Comparison of ENCODE assay signal across 12 mouse cellular contexts in the genomic region with DNA sequence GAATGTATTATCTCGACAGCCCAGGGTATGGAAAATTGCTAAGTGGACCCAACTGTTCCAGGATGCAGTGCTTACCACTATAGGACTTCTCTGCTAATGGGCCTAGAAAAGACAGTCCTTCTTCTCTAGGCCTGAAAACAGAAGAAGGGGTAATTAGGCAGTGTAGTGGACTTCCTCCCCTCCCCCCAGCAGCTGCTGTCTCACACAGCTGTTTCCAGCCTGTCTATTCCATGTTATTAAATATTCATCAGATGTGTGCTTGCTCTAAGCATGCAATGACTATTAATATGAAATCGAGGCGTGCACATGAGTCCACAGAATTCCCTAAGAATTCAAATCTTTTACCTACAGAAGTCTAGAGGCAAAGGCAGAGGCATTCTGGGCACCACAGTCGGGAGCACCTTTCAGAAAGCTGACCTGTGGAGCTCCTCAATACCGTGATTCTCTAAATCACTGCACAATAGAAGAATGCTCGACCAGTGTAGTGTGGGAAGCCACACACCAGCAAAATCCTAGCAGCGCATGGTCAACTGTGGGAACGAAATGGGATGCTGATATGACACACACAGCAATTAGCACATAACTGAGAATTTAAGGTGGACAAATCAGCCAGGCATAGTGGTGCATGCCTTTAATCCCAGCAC. TPM values are rescaled to one million over a fixed set of nuclear protein-coding genes. Genes with fewer than 3 reads are reported as not detected.
A peak's percentile ranks its signal among the peaks of the same experiment; 100 is the strongest.
DNase-seq lines count a peak whose midpoint lies in the region; ATAC-seq and TF ChIP-seq lines count a peak whose summit lies in the region.
"Had no signal": no experiment of that assay in that cellular context is flagged by ENCODE, and none has a peak within 500 bp of the region (broad histone marks: within the 10 kb centered on the region; RNA-seq: fewer than 3 reads in every experiment).

No protein-coding gene starts in this region.

- no peaks in the 10 kb centered on the region for H3K27me3 ChIP-seq in heart, embryonic 14.5 days (ENCODE audit: control insufficient read depth, insufficient read depth, low read length)
- H3K27me3 ChIP-seq in hindbrain, embryonic 10.5 days (ENCODE audit: insufficient read depth, poor library complexity, severe bottlenecking), result no peaks in the 10 kb centered on the region
- no peaks in the 10 kb centered on the region for H3K27me3 ChIP-seq in neural tube, embryonic 13.5 days
- H3K27me3 ChIP-seq: CH12.LX; embryonic facial prominence, embryonic 13.5 days had no signal

- no peak for DNase-seq in heart, postnatal 36 days
- peak; percentile 12 for DNase-seq in lung, postnatal 14 days
- no peak for DNase-seq in lung, adult 2 months
- peak; percentile 31 for DNase-seq in hindbrain, embryonic 10.5 days (ENCODE audit: low spot score)
- no peak for DNase-seq in thymus, postnatal 25 days
- DNase-seq in left cerebral cortex, adult 11 months (ENCODE audit: low spot score), result no peak
- DNase-seq: kidney, postnatal 36 days; thymus, postnatal 4 days had no signal

- TF ChIP-seq POLR2A in lung, adult 2 months (IDR thresholded peaks at IDR 0.05; ENCODE audit: borderline replicate concordance, extremely low read depth, low read depth, low read length), result no peak

- H3K9me3 ChIP-seq in heart, embryonic 14.5 days (ENCODE audit: control insufficient read depth, low read length), result no peaks in the 10 kb centered on the region
- no peaks in the 10 kb centered on the region for H3K9me3 ChIP-seq in hindbrain, embryonic 10.5 days
- no peaks in the 10 kb centered on the region for H3K9me3 ChIP-seq in neural tube, embryonic 13.5 days
- H3K9me3 ChIP-seq: embryonic facial prominence, embryonic 13.5 days had no signal

- peaks cover 99% of the 10 kb centered on the region for H3K36me3 ChIP-seq in heart, embryonic 14.5 days (ENCODE audit: control insufficient read depth, insufficient read depth, low read length)
- peaks cover 100% of the 10 kb centered on the region for H3K36me3 ChIP-seq in hindbrain, embryonic 10.5 days
- peaks cover 90% of the 10 kb centered on the region for H3K36me3 ChIP-seq in neural tube, embryonic 13.5 days

- peaks cover 2 to 8% of the 10 kb centered on the region in 2 experiments; a peak in 1 of 4 replicates for H3K4me1 ChIP-seq in heart, embryonic 14.5 days (ENCODE audit: control insufficient read depth in 2 of 2, insufficient read depth in 2 of 2, low read length in 2 of 2)
- H3K4me1 ChIP-seq in lung, adult 2 months (ENCODE audit: control insufficient read depth, insufficient read depth, low read length), result no peaks in the 10 kb centered on the region
- H3K4me1 ChIP-seq in hindbrain, embryonic 10.5 days (replicated peaks), result 0 out of 2 replicates have a peak, but pooled peaks cover 4% of the 10 kb centered on the region
- peaks cover 45% of the 10 kb centered on the region for H3K4me1 ChIP-seq in neural tube, embryonic 13.5 days (replicated peaks)
- H3K4me1 ChIP-seq: embryonic facial prominence, embryonic 13.5 days had no signal

- ATAC-seq in heart, embryonic 14.5 days (ENCODE audit: insufficient number of reproducible peaks, insufficient read depth, low FRiP score, low read depth), result no peak
- ATAC-seq in neural tube, embryonic 13.5 days (ENCODE audit: low read depth), result peak; percentile 86

- no peak overlapping the region for H3K4me3 ChIP-seq in heart, embryonic 14.5 days (ENCODE audit: control insufficient read depth in 1 of 2, insufficient read depth in 1 of 2, low read depth in 1 of 2, low read length in 2 of 2)
- H3K4me3 ChIP-seq in lung, adult 2 months (replicated peaks; ENCODE audit: extremely low read depth, low read depth, low read length), result no peak overlapping the region
- H3K4me3 ChIP-seq in hindbrain, embryonic 10.5 days, result no peak overlapping the region
- no peak overlapping the region for H3K4me3 ChIP-seq in neural tube, embryonic 13.5 days
- H3K4me3 ChIP-seq: embryonic facial prominence, embryonic 13.5 days had no signal

- peak overlapping the region; percentile 15 to 31; a peak in 3 of 4 replicates for H3K27ac ChIP-seq in heart, embryonic 14.5 days (replicated peaks in 1 of 2; ENCODE audit: control insufficient read depth in 1 of 2, insufficient read depth in 1 of 2, low read depth in 2 of 2, low read length in 2 of 2)
- peak overlapping the region; percentile 53; the same call in 1 of the 2 replicates for H3K27ac ChIP-seq in hindbrain, embryonic 10.5 days
- peak overlapping the region; percentile 89 for H3K27ac ChIP-seq in neural tube, embryonic 13.5 days (replicated peaks)
- H3K27ac ChIP-seq: embryonic facial prominence, embryonic 13.5 days had no signal

- no peak overlapping the region for H3K9ac ChIP-seq in heart, embryonic 14.5 days (ENCODE audit: low read length)
- peak overlapping the region; percentile 39; the same call in 1 of the 2 replicates for H3K9ac ChIP-seq in neural tube, embryonic 13.5 days
- H3K9ac ChIP-seq: embryonic facial prominence, embryonic 13.5 days had no signal

- TF ChIP-seq CTCF in lung, adult 2 months (IDR thresholded peaks at IDR 0.05; ENCODE audit: insufficient read depth, low read length), result no peak

- intact Hi-C loops in heart, postnatal 36 days (cut with DNase I), result no loop called here

- no peak overlapping the region for H3K4me2 ChIP-seq in heart, embryonic 14.5 days (ENCODE audit: low read length)
- H3K4me2 ChIP-seq in neural tube, embryonic 13.5 days, result 0 out of 2 replicates have a peak overlapping the region, but pooled peaks have one; percentile 16
- H3K4me2 ChIP-seq: embryonic facial prominence, embryonic 13.5 days had no signal

- WGBS in heart, embryonic 14.5 days, result 83% methylated on average over 8 of the region's 8 CpGs
- 87% methylated on average over 8 of the region's 8 CpGs for WGBS in lung, adult 2 months
- 84% methylated on average over 8 of the region's 8 CpGs for WGBS in hindbrain, embryonic 10.5 days
- WGBS in neural tube, embryonic 13.5 days, result 46% methylated on average over 8 of the region's 8 CpGs

RNA-seq across cellular contexts. Expression of a gene that starts 13.0 kb away (rescaled TPM):
- polyA plus RNA-seq in heart, embryonic 14.5 days (2014; fragmentation: Nextera tagmentation; extraction: Ambion mirVana), result 7.1 and 13.4 TPM in 2 replicates
- total RNA-seq in heart, postnatal 36 days (2021), result 1 to 10 TPM; 4.1 to 4.7 TPM
- 24.4 and 25.7 TPM in 2 replicates for polyA plus RNA-seq in lung, adult 2 months (2012; rRNA removed)
- 15.2 and 24.1 TPM in 2 replicates for polyA plus RNA-seq in hindbrain, embryonic 10.5 days (2016; fragmentation: Nextera tagmentation; extraction: Ambion mirVana)
- 13.5 TPM in 2 replicates for polyA plus RNA-seq in neural tube, embryonic 13.5 days (2015; fragmentation: Nextera tagmentation; extraction: Ambion mirVana)

RNA-seq across cellular contexts. Expression of a gene that starts 32.5 kb away (rescaled TPM):
- 69.6 and 74.0 TPM in 2 replicates for polyA plus RNA-seq in heart, embryonic 14.5 days (2014; fragmentation: Nextera tagmentation; extraction: Ambion mirVana)
- 10 to 100 TPM; 35.4 to 44.2 TPM for total RNA-seq in heart, postnatal 36 days (2021)
- 34.8 and 44.5 TPM in 2 replicates for polyA plus RNA-seq in lung, adult 2 months (2012; rRNA removed)
- 160 and 168 TPM in 2 replicates for polyA plus RNA-seq in hindbrain, embryonic 10.5 days (2016; fragmentation: Nextera tagmentation; extraction: Ambion mirVana)
- polyA plus RNA-seq in neural tube, embryonic 13.5 days (2015; fragmentation: Nextera tagmentation; extraction: Ambion mirVana), result 150 and 165 TPM in 2 replicates

RNA-seq across cellular contexts. Expression of a gene that starts 37.0 kb away (rescaled TPM):
- 11.5 and 14.2 TPM in 2 replicates for polyA plus RNA-seq in heart, embryonic 14.5 days (2014; fragmentation: Nextera tagmentation; extraction: Ambion mirVana)
- 10 to 100 TPM; 63.3 to 73.1 TPM for total RNA-seq in heart, postnatal 36 days (2021)
- polyA plus RNA-seq in lung, adult 2 months (2012; rRNA removed), result 16.6 and 26.3 TPM in 2 replicates
- polyA plus RNA-seq in hindbrain, embryonic 10.5 days (2016; fragmentation: Nextera tagmentation; extraction: Ambion mirVana), result 14.5 and 16.4 TPM in 2 replicates
- polyA plus RNA-seq in neural tube, embryonic 13.5 days (2015; fragmentation: Nextera tagmentation; extraction: Ambion mirVana), result 14.7 and 16.2 TPM in 2 replicates

Comparison
In these comparisons a context has a peak if more than half of its experiments do, and no peak if none do; other contexts are left out.
1. DNase-seq: peak in lung, postnatal 14 days (single experiment) and hindbrain, embryonic 10.5 days (single experiment); none in heart, postnatal 36 days (0 of 2), lung, adult 2 months (single experiment), thymus, postnatal 25 days (single experiment) and left cerebral cortex, adult 11 months (single experiment).
2. H3K27ac ChIP-seq: peak in every context shown above with its lines; median percentile 89 in neural tube, embryonic 13.5 days; 53 in hindbrain, embryonic 10.5 days; 23 in heart, embryonic 14.5 days.